Mouse (Mus musculus) stomach, embryonic 14.5 days (tissue): ENCODE results near the gene Vma21-ps. TPM values are rescaled to one million over a fixed set of nuclear protein-coding genes. Genes with fewer than 3 reads are reported as not detected.

Experiments
- ATAC-seq: fragments of 200-750 bp; cut with Nextera tagmentation; 2 replicates; pipeline ENCODE4 v1.8.0; 2017; ENCODE audit warnings: low read depth, moderate TSS enrichment; ENCODE audit not compliant: insufficient number of reproducible peaks, insufficient read depth, low FRiP score
- H3K27ac ChIP-seq: fragments of 300-500 bp; sonication (generic); 2 replicates; pipeline ENCODE4 v1.5.1; 2014; ENCODE audit warnings: mild to moderate bottlenecking, low read length, moderate library complexity, mixed read lengths
- H3K27me3 ChIP-seq: fragments of 300-500 bp; sonication (generic); 2 replicates; pipeline ENCODE4 v1.6.1; 2014; ENCODE audit warnings: low read length, control low read depth, mixed read lengths; ENCODE audit not compliant: control insufficient read depth, insufficient read depth
- H3K36me3 ChIP-seq: fragments of 300-500 bp; sonication (generic); 2 replicates; pipeline ENCODE4 v1.6.1; 2014; ENCODE audit warnings: mild to moderate bottlenecking, control low read depth, low read length, moderate library complexity, mixed read lengths; ENCODE audit not compliant: control insufficient read depth, insufficient read depth
- H3K4me1 ChIP-seq: fragments of 300-500 bp; sonication (generic); 2 replicates; pipeline ENCODE4 v1.6.1; 2014; ENCODE audit warnings: low read length, control low read depth, mixed read lengths; ENCODE audit not compliant: control insufficient read depth, insufficient read depth
- H3K4me2 ChIP-seq: fragments of 300-500 bp; sonication (generic); replicated peaks from 2 replicates; pipeline ENCODE4 v1.6.1; 2014; ENCODE audit warnings: low read depth, low read length, control low read depth
- H3K4me3 ChIP-seq: fragments of 300-500 bp; sonication (generic); 2 replicates; pipeline ENCODE4 v1.5.1; 2014; ENCODE audit warnings: low read depth, low read length, control low read depth
- H3K9ac ChIP-seq: fragments of 300-500 bp; sonication (generic); replicated peaks from 2 replicates; pipeline ENCODE4 v1.6.1; 2014; ENCODE audit warnings: low read depth, mild to moderate bottlenecking, control low read depth, low read length, moderate library complexity, mixed read lengths
- H3K9me3 ChIP-seq: fragments of 300-500 bp; sonication (generic); 2 replicates; pipeline ENCODE4 v1.6.1; 2016; ENCODE audit warnings: low read depth, low read length, control low read depth; ENCODE audit not compliant: control insufficient read depth
- WGBS: fragments of 180-500 bp; shearing (Covaris S2); extraction: QIAGEN DNeasy Blood & Tissue Kit; methylation state at CpG from one replicate; pipeline ENCODE4 v1.1.7; 2014; 5-methylcytosine and 5-hydroxymethylcytosine counted together
- polyA plus RNA-seq: library from polyadenylated mRNA; unstranded; fragments of >200 nt; fragmentation: Nextera tagmentation; extraction: Ambion mirVana; gene quantifications from 2 replicates; pipeline ENCODE4 v1.2.1, GENCODE M21; 2014

The Vma21-ps gene
- polyA plus RNA-seq, 1 experiment from 2014 or later, result not detected

GRCm38 (mm10) chr4:52459726-52460125 lies 37.3 kb downstream of the Vma21-ps start:
- no peaks in the 10 kb centered on the region for H3K4me1 ChIP-seq
- H3K9me3 ChIP-seq, result no peaks in the 10 kb centered on the region
- no peak overlapping the region for H3K4me2 ChIP-seq
- no peak for ATAC-seq
- no peak overlapping the region for H3K9ac ChIP-seq
- peaks cover 36% of the 10 kb centered on the region for H3K36me3 ChIP-seq
- no peak overlapping the region for H3K27ac ChIP-seq
- 97% methylated on average over 1 of the region's 1 CpGs for WGBS
- H3K27me3 ChIP-seq, result no peaks in the 10 kb centered on the region
- H3K4me3 ChIP-seq, result no peak overlapping the region

Other genes with a start within 250 kb of the Vma21-ps start
- 187 and 208 TPM in 2 replicates for gene Smc2, start 58.0 kb downstream of the Vma21-ps start, polyA plus RNA-seq
- not detected in 2 replicates for gene Toporsl, start 99.0 kb upstream of the Vma21-ps start, polyA plus RNA-seq